In the genomic region with DNA sequence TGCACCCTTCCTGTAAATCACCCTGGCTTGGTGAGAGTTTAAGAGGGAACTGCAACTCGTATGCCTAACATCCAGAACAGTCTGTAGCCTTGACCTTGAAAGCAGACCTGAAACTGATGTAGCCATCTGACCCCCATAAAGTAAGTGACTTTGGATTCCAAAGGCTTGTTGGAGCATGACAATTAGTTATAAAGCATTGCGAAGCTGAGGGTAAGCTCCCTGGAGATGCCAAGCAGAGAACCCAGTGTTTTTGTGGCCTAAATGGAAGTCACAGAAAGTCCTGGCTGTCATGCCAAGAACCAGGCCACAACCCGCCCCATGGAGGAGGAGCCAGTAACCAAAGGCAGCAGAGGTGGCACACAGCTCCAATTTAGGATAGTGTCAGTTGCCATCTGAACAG, we compare ENCODE assay signal across 9 mouse cellular contexts. TPM values are rescaled to one million over a fixed set of nuclear protein-coding genes. Genes with fewer than 3 reads are reported as not detected.
DNase-seq lines count a peak whose midpoint lies in the region; ATAC-seq and TF ChIP-seq lines count a peak whose summit lies in the region.
"Had no signal": no experiment of that assay in that cellular context is flagged by ENCODE, and none has a peak within 500 bp of the region (broad histone marks: within the 10 kb centered on the region; RNA-seq: fewer than 3 reads in every experiment).

No protein-coding gene starts in this region.

- ATAC-seq in forebrain, postnatal 0 days = peak; percentile 21; the same call in 1 of the 2 replicates
- ATAC-seq in forebrain, embryonic 11.5 days (replicated peaks; ENCODE audit: low FRiP score) = no peak
- peak; percentile 27 for ATAC-seq in megakaryocyte, adult 5-6 weeks (ENCODE audit: poor library complexity, severe bottlenecking)
- no peak for ATAC-seq in intestine, postnatal 0 days

- H3K27me3 ChIP-seq in forebrain, postnatal 0 days (ENCODE audit: insufficient read depth, low read length) = no peaks in the 10 kb centered on the region
- no peaks in the 10 kb centered on the region for H3K27me3 ChIP-seq in forebrain, embryonic 11.5 days (ENCODE audit: control insufficient read depth, insufficient read depth, low read length)
- H3K27me3 ChIP-seq in intestine, postnatal 0 days (replicated peaks; ENCODE audit: control insufficient read depth, insufficient read depth, low read length) = no peaks in the 10 kb centered on the region
- H3K27me3 ChIP-seq: neural tube, embryonic 12.5 days had no signal

- H3K9me3 ChIP-seq in forebrain, postnatal 0 days (ENCODE audit: low read length) = no peaks in the 10 kb centered on the region
- no peaks in the 10 kb centered on the region for H3K9me3 ChIP-seq in forebrain, embryonic 11.5 days (ENCODE audit: control insufficient read depth, low read length)
- no peaks in the 10 kb centered on the region for H3K9me3 ChIP-seq in intestine, postnatal 0 days (ENCODE audit: control insufficient read depth)
- H3K9me3 ChIP-seq: neural tube, embryonic 12.5 days had no signal

- H3K27ac ChIP-seq in forebrain, postnatal 0 days (ENCODE audit: low read depth, low read length) = no peak overlapping the region
- H3K27ac ChIP-seq in forebrain, embryonic 11.5 days (ENCODE audit: low read depth, low read length) = no peak overlapping the region
- H3K27ac ChIP-seq in intestine, postnatal 0 days (ENCODE audit: low read depth, low read length) = no peak overlapping the region
- H3K27ac ChIP-seq: neural tube, embryonic 12.5 days had no signal

- no peaks in the 10 kb centered on the region for H3K36me3 ChIP-seq in forebrain, postnatal 0 days (ENCODE audit: insufficient read depth)
- H3K36me3 ChIP-seq in forebrain, embryonic 11.5 days (ENCODE audit: control insufficient read depth, insufficient read depth, low read length) = no peaks in the 10 kb centered on the region
- no peaks in the 10 kb centered on the region for H3K36me3 ChIP-seq in intestine, postnatal 0 days (ENCODE audit: control insufficient read depth, insufficient read depth)
- H3K36me3 ChIP-seq: neural tube, embryonic 12.5 days had no signal

- no peak overlapping the region for H3K4me2 ChIP-seq in forebrain, postnatal 0 days (ENCODE audit: low read depth)
- no peak overlapping the region for H3K4me2 ChIP-seq in forebrain, embryonic 11.5 days (ENCODE audit: low read depth, low read length, severe bottlenecking)
- H3K4me2 ChIP-seq in intestine, postnatal 0 days (replicated peaks; ENCODE audit: low read depth) = no peak overlapping the region
- H3K4me2 ChIP-seq: neural tube, embryonic 12.5 days had no signal

- H3K9ac ChIP-seq in forebrain, postnatal 0 days = no peak overlapping the region
- no peak overlapping the region for H3K9ac ChIP-seq in forebrain, embryonic 11.5 days (ENCODE audit: low read length)
- no peak overlapping the region for H3K9ac ChIP-seq in intestine, postnatal 0 days (ENCODE audit: low read depth, low read length)
- H3K9ac ChIP-seq: neural tube, embryonic 12.5 days had no signal

- DNase-seq in forebrain, postnatal 0 days = no peak
- no peak for DNase-seq in forebrain, embryonic 11.5 days (ENCODE audit: low spot score)
- DNase-seq in urinary bladder, postnatal 14 days (ENCODE audit: low spot score) = peak; percentile 19
- no peak for DNase-seq in urinary bladder, postnatal 10 days (ENCODE audit: low spot score)
- DNase-seq in layer of hippocampus, adult 9-10 months (ENCODE audit: low spot score) = peak; percentile 24
- no peak for DNase-seq in ovary, postnatal 10 days (ENCODE audit: low spot score)

- H3K4me3 ChIP-seq in forebrain, postnatal 0 days (ENCODE audit: low read depth, low read length) = no peak overlapping the region
- H3K4me3 ChIP-seq in forebrain, embryonic 11.5 days (ENCODE audit: low read depth, low read length) = no peak overlapping the region
- H3K4me3 ChIP-seq in intestine, postnatal 0 days (ENCODE audit: low read depth, low read length) = no peak overlapping the region
- H3K4me3 ChIP-seq: neural tube, embryonic 12.5 days had no signal

- no peak for TF ChIP-seq CTCF in forebrain, postnatal 0 days (IDR thresholded peaks at IDR 0.05; ENCODE audit: low read depth)
- no peak for TF ChIP-seq CTCF in intestine, postnatal 0 days (IDR thresholded peaks at IDR 0.05; ENCODE audit: low read depth)

- 52% methylated on average over 3 of the region's 3 CpGs for WGBS in forebrain, postnatal 0 days
- 54% methylated on average over 3 of the region's 3 CpGs for WGBS in forebrain, embryonic 11.5 days
- WGBS in intestine, postnatal 0 days = 87% methylated on average over 3 of the region's 3 CpGs

- H3K4me1 ChIP-seq in forebrain, postnatal 0 days (ENCODE audit: insufficient read depth) = 0 out of 2 replicates have a peak, but pooled peaks cover 7% of the 10 kb centered on the region
- H3K4me1 ChIP-seq in forebrain, embryonic 11.5 days (replicated peaks; ENCODE audit: control insufficient read depth, insufficient read depth, low read length) = peaks cover 2% of the 10 kb centered on the region; the same call in 1 of the 2 replicates
- H3K4me1 ChIP-seq in intestine, postnatal 0 days (replicated peaks; ENCODE audit: control insufficient read depth, insufficient read depth, low read length) = no peaks in the 10 kb centered on the region
- H3K4me1 ChIP-seq: neural tube, embryonic 12.5 days had no signal

RNA-seq across cellular contexts. Expression of a gene that starts 21.8 kb away (rescaled TPM):
- 9.4 and 10.2 TPM in 2 replicates for total RNA-seq in forebrain, postnatal 0 days (2014; rRNA removed)
- 31.7 and 42.7 TPM in 2 replicates for polyA plus RNA-seq in forebrain, postnatal 0 days (2015; fragmentation: Nextera tagmentation; extraction: Ambion mirVana)
- polyA plus RNA-seq in forebrain, embryonic 11.5 days (2014; fragmentation: Nextera tagmentation; extraction: Ambion mirVana) = 58.9 and 59.6 TPM in 2 replicates
- total RNA-seq in megakaryocyte, adult 5-6 weeks (2015) = 9.0 and 9.2 TPM in 2 replicates
- total RNA-seq in megakaryocyte, adult 5-6 weeks (2017) = 5.0 and 9.0 TPM in 2 replicates
- 18.1 and 22.2 TPM in 2 replicates for polyA plus RNA-seq in intestine, postnatal 0 days (2015; fragmentation: Nextera tagmentation; extraction: Ambion mirVana)

RNA-seq across cellular contexts. Expression of a gene that starts 53.3 kb away (rescaled TPM):
- total RNA-seq in forebrain, postnatal 0 days (2014; rRNA removed) = 1.3 and 1.4 TPM in 2 replicates
- 1.9 and 2.0 TPM in 2 replicates for polyA plus RNA-seq in forebrain, postnatal 0 days (2015; fragmentation: Nextera tagmentation; extraction: Ambion mirVana)
- polyA plus RNA-seq in forebrain, embryonic 11.5 days (2014; fragmentation: Nextera tagmentation; extraction: Ambion mirVana) = 2.7 and 3.7 TPM in 2 replicates
- total RNA-seq in megakaryocyte, adult 5-6 weeks (2015) = not detected in 2 replicates
- total RNA-seq in megakaryocyte, adult 5-6 weeks (2017) = not detected in 2 replicates
- polyA plus RNA-seq in intestine, postnatal 0 days (2015; fragmentation: Nextera tagmentation; extraction: Ambion mirVana) = 18.7 and 20.8 TPM in 2 replicates

Comparison
In these comparisons a context has a peak if more than half of its experiments do, and no peak if none do; other contexts are left out.
1. ATAC-seq: peak in forebrain, postnatal 0 days (single experiment) and megakaryocyte, adult 5-6 weeks (single experiment); none in forebrain, embryonic 11.5 days (single experiment) and intestine, postnatal 0 days (single experiment).
2. DNase-seq: peak in urinary bladder, postnatal 14 days (single experiment) and layer of hippocampus, adult 9-10 months (single experiment); none in forebrain, postnatal 0 days (single experiment), forebrain, embryonic 11.5 days (single experiment), urinary bladder, postnatal 10 days (single experiment) and ovary, postnatal 10 days (single experiment).